Mouse (Mus musculus): ENCODE results near the gene Rhox4f.
"Not testable (repeated sequence)": the region's sequence is repeated elsewhere in the genome, so short reads cannot be mapped to it uniquely, and the experiment has no call there.

Gene Rhox4f

GRCm38 (mm10) chrX:37607604-37608003 is at the start of gene Rhox4f:
Gene Rhox4f (minus strand): TSS chrX:37607704.
- not testable (repeated sequence) for DNase-seq

- not testable (repeated sequence) for DNase-seq
Observed at GRCm38 (mm10) chrX:37651227-37651626, 43.7 kb upstream of the Rhox4f start, which contains the start of gene Rhox4g. Gene Rhox4g (minus strand): TSS chrX:37651327.

GRCm38 (mm10) chrX:37643370-37643769 is 35.9 kb upstream of the Rhox4f start, which contains the start of gene Rhox2g:
Gene Rhox2g (minus strand): TSS chrX:37643470.
- not testable (repeated sequence) for DNase-seq

DNA sequence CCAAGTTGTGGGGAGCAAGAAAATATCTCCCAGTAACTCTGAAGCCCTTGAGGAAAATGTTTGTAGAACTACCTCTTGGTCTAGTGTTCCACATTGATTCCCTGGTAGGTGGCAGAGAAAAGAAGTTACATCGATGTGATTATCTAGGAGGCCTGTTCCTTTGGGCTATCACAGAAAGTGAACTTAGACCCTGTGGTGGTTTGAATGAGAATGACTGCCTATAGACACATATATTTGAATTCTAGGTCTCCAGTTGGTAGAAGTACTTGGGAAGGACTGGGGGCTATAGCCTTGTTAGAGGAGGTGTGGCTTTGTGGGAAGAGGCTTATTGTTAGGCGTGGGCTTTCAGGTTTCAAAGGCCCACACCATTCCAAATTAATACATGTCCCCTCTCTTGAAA is 21.0 kb upstream of the Rhox4f start, which contains the start of gene Rhox3g:
TSS of gene Rhox3g (minus strand) at position 101 of the 400 bp plus-strand sequence.
- DNase-seq = not testable (repeated sequence)

DNA sequence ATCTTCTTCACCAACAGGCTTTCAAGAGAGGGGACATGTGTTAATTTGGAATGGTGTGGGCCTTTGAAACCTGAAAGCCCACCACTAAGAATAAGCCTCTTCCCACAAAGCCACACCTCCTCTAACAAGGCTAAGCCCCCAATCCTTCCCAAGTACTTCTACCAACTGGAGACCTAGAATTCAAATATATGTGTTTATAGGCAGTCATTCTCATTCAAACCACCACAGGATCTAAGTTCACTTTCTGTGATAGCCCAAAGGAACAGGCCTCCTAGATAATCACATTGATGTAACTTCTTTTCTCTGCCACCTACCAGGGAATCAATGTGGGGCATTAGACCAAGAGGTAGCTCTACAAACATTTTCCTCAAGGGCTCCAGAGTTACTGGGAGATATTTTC is 26.8 kb downstream of the Rhox4f start, which contains the start of gene Rhox3f:
TSS of gene Rhox3f (plus strand) at position 301 of the 400 bp plus-strand sequence.
- not testable (repeated sequence) for DNase-seq

DNA sequence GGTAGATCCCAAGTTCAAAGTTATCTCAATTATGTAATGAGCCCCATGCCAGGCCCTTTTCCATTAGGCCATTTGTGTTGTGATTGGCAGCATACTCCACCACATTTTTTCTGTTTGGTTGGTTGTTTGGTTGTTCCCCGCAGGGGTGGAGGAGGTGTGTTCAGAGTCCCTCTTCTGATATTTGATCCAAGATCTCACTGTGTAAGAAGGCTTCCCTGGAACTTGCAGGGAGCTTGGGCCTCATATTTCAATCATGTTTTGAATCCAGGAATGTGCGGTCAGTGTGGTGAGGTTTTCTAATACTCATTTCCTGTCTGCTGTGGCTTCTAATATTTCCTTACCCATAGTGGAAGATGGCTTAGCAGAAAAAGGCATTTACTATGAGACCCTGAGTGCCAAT is 34.9 kb downstream of the Rhox4f start:
- not testable (repeated sequence) for DNase-seq

GRCm38 (mm10) chrX:37571105-37571504 is 36.4 kb downstream of the Rhox4f start, which contains the start of gene Rhox2f:
Gene Rhox2f (plus strand): TSS chrX:37571405.
- not testable (repeated sequence) for DNase-seq

DNA sequence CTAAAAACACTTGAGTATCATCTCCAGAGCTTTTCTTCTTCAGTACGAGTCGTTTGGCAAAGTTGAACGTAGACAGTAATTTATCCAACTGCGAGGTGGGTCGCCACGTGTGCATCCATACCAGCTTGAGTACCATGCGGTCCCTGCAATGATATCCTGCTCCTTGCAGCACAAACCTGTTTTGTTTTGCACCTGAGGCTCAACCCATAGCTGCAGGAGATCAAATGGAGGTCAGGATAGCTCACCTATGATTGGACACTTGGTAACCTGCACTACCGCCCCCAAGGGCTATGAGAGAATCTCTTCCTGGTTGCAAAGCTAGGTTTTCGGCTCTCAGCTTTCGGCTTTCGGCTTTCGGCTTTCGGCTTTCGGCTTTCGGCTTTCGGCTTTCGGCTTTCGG is 50.4 kb downstream of the Rhox4f start, which contains the start of gene Rhox4e:
TSS of gene Rhox4e (plus strand) at position 301 of the 400 bp plus-strand sequence.
- DNase-seq = not testable (repeated sequence)
